In the genomic region with DNA sequence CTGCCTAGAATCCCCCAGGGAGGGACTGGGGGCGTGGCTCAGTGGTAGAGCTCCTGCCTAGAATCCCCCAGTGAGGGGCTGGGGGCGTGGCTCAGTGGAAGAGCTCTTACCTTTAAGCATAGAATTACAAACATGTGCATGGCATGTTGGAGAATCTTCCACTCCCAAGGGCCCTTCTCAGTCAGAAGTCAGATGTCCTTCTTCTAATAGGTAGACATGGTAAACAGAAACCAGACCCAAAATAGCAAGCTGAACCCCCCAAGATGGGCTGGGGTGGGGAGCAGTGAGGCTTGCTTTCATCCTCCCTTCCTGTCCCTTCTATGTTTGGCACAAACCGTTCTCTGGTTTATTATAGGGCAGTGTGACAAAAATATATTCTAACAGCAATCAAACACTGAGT, we compare ENCODE assay signal across 14 mouse cellular contexts.
"Had no signal": no experiment of that assay in that cellular context is flagged by ENCODE, and none has a peak within 500 bp of the region (broad histone marks: within the 10 kb centered on the region; RNA-seq: fewer than 3 reads in every experiment).

No protein-coding gene starts in this region.

- DNase-seq: kidney, postnatal 25 days; lung, embryonic 14.5 days; lung, postnatal 10 days; lung, postnatal 4 days; retina, postnatal 1 day; right cerebral cortex, postnatal 4 days; thymus, postnatal 36 days had no signal

- H3K36me3 ChIP-seq: limb, embryonic 15.5 days; liver, embryonic 12.5 days; neural tube, embryonic 13.5 days; stomach, embryonic 15.5 days had no signal

- H3K27me3 ChIP-seq: limb, embryonic 15.5 days; liver, embryonic 12.5 days; neural tube, embryonic 13.5 days; stomach, embryonic 15.5 days had no signal

- ATAC-seq: liver, embryonic 12.5 days; midbrain, embryonic 16.5 days had no signal

- H3K4me3 ChIP-seq: left cerebral cortex, adult 2 months; limb, embryonic 15.5 days; liver, embryonic 12.5 days; midbrain, embryonic 10.5 days; neural tube, embryonic 13.5 days; stomach, embryonic 15.5 days had no signal

- H3K4me2 ChIP-seq: limb, embryonic 15.5 days; liver, embryonic 12.5 days; lung, embryonic 14.5 days; neural tube, embryonic 13.5 days; stomach, embryonic 15.5 days had no signal

- H3K9ac ChIP-seq: limb, embryonic 15.5 days; liver, embryonic 12.5 days; lung, embryonic 14.5 days; neural tube, embryonic 13.5 days; stomach, embryonic 15.5 days had no signal

- H3K9me3 ChIP-seq: limb, embryonic 15.5 days; liver, embryonic 12.5 days; midbrain, embryonic 10.5 days; neural tube, embryonic 13.5 days; stomach, embryonic 15.5 days had no signal

- H3K27ac ChIP-seq: left cerebral cortex, adult 2 months; limb, embryonic 15.5 days; liver, embryonic 12.5 days; midbrain, embryonic 10.5 days; neural tube, embryonic 13.5 days; stomach, embryonic 15.5 days had no signal
